In genomic region chr7:141222696-141223215, GRCm38 (mm10) we compare ENCODE assay signal across 11 mouse cellular contexts. TPM values are rescaled to one million over a fixed set of nuclear protein-coding genes. Genes with fewer than 3 reads are reported as not detected.
DNase-seq lines count a peak whose midpoint lies in the region; ATAC-seq and TF ChIP-seq lines count a peak whose summit lies in the region.
"Had no signal": no experiment of that assay in that cellular context is flagged by ENCODE, and none has a peak within 500 bp of the region (broad histone marks: within the 10 kb centered on the region; RNA-seq: fewer than 3 reads in every experiment).

No protein-coding gene starts in this region.

- DNase-seq in heart, postnatal 0 days (ENCODE audit: low spot score) = no peak
- no peak for DNase-seq in heart, postnatal 36 days
- no peak for DNase-seq in embryonic facial prominence, embryonic 11.5 days (ENCODE audit: low spot score)
- DNase-seq in right cerebral cortex, adult 2 months (ENCODE audit: low spot score in 2 of 2) = no peak
- DNase-seq in cerebellum, adult 11-12 months = no peak
- DNase-seq in gastrocnemius, adult 18-20 months (ENCODE audit: low spot score) = no peak
- DNase-seq: gastrocnemius, postnatal 10 days; lung, postnatal 4 days had no signal

- no peaks in the 10 kb centered on the region for H3K9me3 ChIP-seq in heart, postnatal 0 days (replicated peaks; ENCODE audit: control insufficient read depth, low read length)
- no peaks in the 10 kb centered on the region for H3K9me3 ChIP-seq in embryonic facial prominence, embryonic 11.5 days (replicated peaks; ENCODE audit: control insufficient read depth, low read length)
- no peaks in the 10 kb centered on the region for H3K9me3 ChIP-seq in hindbrain, embryonic 16.5 days (ENCODE audit: control insufficient read depth, low read length)
- H3K9me3 ChIP-seq in midbrain, embryonic 13.5 days = 0 out of 2 replicates have a peak, but pooled peaks cover 2% of the 10 kb centered on the region
- H3K9me3 ChIP-seq: G1E had no signal

- H3K4me3 ChIP-seq in heart, postnatal 0 days (ENCODE audit: low read depth, low read length) = no peak overlapping the region
- no peak overlapping the region for H3K4me3 ChIP-seq in embryonic facial prominence, embryonic 11.5 days (ENCODE audit: low read depth, low read length)
- no peak overlapping the region for H3K4me3 ChIP-seq in hindbrain, embryonic 16.5 days (ENCODE audit: low read length)
- H3K4me3 ChIP-seq in midbrain, embryonic 13.5 days (replicated peaks) = no peak overlapping the region

- H3K27ac ChIP-seq in heart, postnatal 0 days (ENCODE audit: low read depth) = peak overlapping the region; percentile 78
- 0 out of 2 replicates have a peak overlapping the region, but pooled peaks have one; percentile 59 for H3K27ac ChIP-seq in embryonic facial prominence, embryonic 11.5 days (replicated peaks; ENCODE audit: low read depth, low read length)
- no peak overlapping the region for H3K27ac ChIP-seq in hindbrain, embryonic 16.5 days (ENCODE audit: low read depth, low read length)
- peak overlapping the region; percentile 78; the same call in 1 of the 2 replicates for H3K27ac ChIP-seq in midbrain, embryonic 13.5 days

- TF ChIP-seq CTCF in heart, postnatal 0 days (IDR thresholded peaks at IDR 0.05; ENCODE audit: low read depth) = no peak

- H3K4me2 ChIP-seq in heart, postnatal 0 days (ENCODE audit: low read depth, low read length) = peak overlapping the region; percentile 98
- H3K4me2 ChIP-seq in embryonic facial prominence, embryonic 11.5 days (ENCODE audit: low read depth, low read length) = no peak overlapping the region
- H3K4me2 ChIP-seq in hindbrain, embryonic 16.5 days (ENCODE audit: low read length) = peak overlapping the region; percentile 82; the same call in 1 of the 2 replicates
- peak overlapping the region; percentile 71 for H3K4me2 ChIP-seq in midbrain, embryonic 13.5 days (replicated peaks)

- H3K27me3 ChIP-seq in heart, postnatal 0 days (ENCODE audit: control insufficient read depth, insufficient read depth, low read length) = no peaks in the 10 kb centered on the region
- no peaks in the 10 kb centered on the region for H3K27me3 ChIP-seq in embryonic facial prominence, embryonic 11.5 days (ENCODE audit: control insufficient read depth, insufficient read depth, low read length)
- H3K27me3 ChIP-seq in hindbrain, embryonic 16.5 days (replicated peaks; ENCODE audit: control insufficient read depth, insufficient read depth, low read length) = no peaks in the 10 kb centered on the region
- H3K27me3 ChIP-seq in midbrain, embryonic 13.5 days = no peaks in the 10 kb centered on the region

- intact Hi-C loops in heart, postnatal 36 days (cut with DNase I) = no loop called here

- no peak for TF ChIP-seq EP300 in heart, postnatal 0 days (IDR thresholded peaks at IDR 0.05; ENCODE audit: low read depth)

- 65% methylated on average over 4 of the region's 4 CpGs for WGBS in heart, postnatal 0 days
- WGBS in embryonic facial prominence, embryonic 11.5 days = 89% methylated on average over 4 of the region's 4 CpGs
- 88% methylated on average over 4 of the region's 4 CpGs for WGBS in hindbrain, embryonic 16.5 days
- 93% methylated on average over 4 of the region's 4 CpGs for WGBS in midbrain, embryonic 13.5 days

- H3K4me1 ChIP-seq in heart, postnatal 0 days (ENCODE audit: control insufficient read depth, insufficient read depth) = peaks cover 26% of the 10 kb centered on the region
- peaks cover 6% of the 10 kb centered on the region; the same call in 1 of the 2 replicates for H3K4me1 ChIP-seq in embryonic facial prominence, embryonic 11.5 days (ENCODE audit: control insufficient read depth, insufficient read depth, low read length)
- peaks cover 10% of the 10 kb centered on the region for H3K4me1 ChIP-seq in hindbrain, embryonic 16.5 days (ENCODE audit: control insufficient read depth, insufficient read depth, low read depth, low read length)
- peaks cover 25% of the 10 kb centered on the region for H3K4me1 ChIP-seq in midbrain, embryonic 13.5 days (replicated peaks)

- H3K36me3 ChIP-seq in heart, postnatal 0 days (replicated peaks; ENCODE audit: control insufficient read depth, insufficient read depth, low read length) = no peaks in the 10 kb centered on the region
- H3K36me3 ChIP-seq in embryonic facial prominence, embryonic 11.5 days (replicated peaks; ENCODE audit: control insufficient read depth, insufficient read depth, low read depth, low read length) = no peaks in the 10 kb centered on the region
- no peaks in the 10 kb centered on the region for H3K36me3 ChIP-seq in hindbrain, embryonic 16.5 days (ENCODE audit: control insufficient read depth, insufficient read depth, low read length)
- peaks cover 13% of the 10 kb centered on the region for H3K36me3 ChIP-seq in midbrain, embryonic 13.5 days

- H3K9ac ChIP-seq in heart, postnatal 0 days (replicated peaks; ENCODE audit: low read depth, low read length) = no peak overlapping the region
- no peak overlapping the region; the same call in 1 of the 2 replicates for H3K9ac ChIP-seq in embryonic facial prominence, embryonic 11.5 days (replicated peaks; ENCODE audit: low read length)
- H3K9ac ChIP-seq in hindbrain, embryonic 16.5 days (ENCODE audit: low read depth, low read length) = no peak overlapping the region; the same call in 1 of the 2 replicates
- peak overlapping the region; percentile 54; the same call in 1 of the 2 replicates for H3K9ac ChIP-seq in midbrain, embryonic 13.5 days (replicated peaks)

- no peak for ATAC-seq in heart, postnatal 0 days (ENCODE audit: insufficient read depth, low read depth)
- no peak for ATAC-seq in embryonic facial prominence, embryonic 11.5 days (replicated peaks; ENCODE audit: insufficient number of reproducible peaks, low FRiP score, low TSS enrichment, low read depth)
- no peak for ATAC-seq in hindbrain, embryonic 16.5 days
- no peak for ATAC-seq in midbrain, embryonic 13.5 days

RNA-seq across cellular contexts. Expression of gene Phrf1, which starts 5.8 kb away (rescaled TPM):
- total RNA-seq in heart, postnatal 0 days (2014; rRNA removed; ENCODE audit: low replicate concordance) = 28.9 and 31.9 TPM in 2 replicates
- 17.4 and 20.4 TPM in 2 replicates for polyA plus RNA-seq in heart, postnatal 0 days (2015; fragmentation: Nextera tagmentation; extraction: Ambion mirVana)
- 10 to 100 TPM; 31.9 to 36.5 TPM for total RNA-seq in heart, postnatal 36 days (2021)
- 63.4 and 76.7 TPM in 2 replicates for polyA plus RNA-seq in embryonic facial prominence, embryonic 11.5 days (2014; fragmentation: Nextera tagmentation; extraction: Ambion mirVana)
- 57.1 and 67.4 TPM in 2 replicates for polyA plus RNA-seq in hindbrain, embryonic 16.5 days (2015; fragmentation: Nextera tagmentation; extraction: Ambion mirVana)
- polyA plus RNA-seq in midbrain, embryonic 13.5 days (2015; fragmentation: Nextera tagmentation; extraction: Ambion mirVana) = 86.9 and 95.0 TPM in 2 replicates
- 10 to 100 TPM; 19.5 to 24.8 TPM for total RNA-seq in gastrocnemius, adult 18-20 months (2021)

RNA-seq across cellular contexts. Expression of gene Rassf7, which starts 7.1 kb away (rescaled TPM):
- total RNA-seq in heart, postnatal 0 days (2014; rRNA removed; ENCODE audit: low replicate concordance) = 6.7 and 43.2 TPM in 2 replicates
- polyA plus RNA-seq in heart, postnatal 0 days (2015; fragmentation: Nextera tagmentation; extraction: Ambion mirVana) = 5.8 and 7.1 TPM in 2 replicates
- total RNA-seq in heart, postnatal 36 days (2021) = 1 to 10 TPM in 1 of 2 experiments, under 1 TPM in 1; 0.79 to 1.7 TPM
- 33.0 and 34.5 TPM in 2 replicates for polyA plus RNA-seq in embryonic facial prominence, embryonic 11.5 days (2014; fragmentation: Nextera tagmentation; extraction: Ambion mirVana)
- polyA plus RNA-seq in hindbrain, embryonic 16.5 days (2015; fragmentation: Nextera tagmentation; extraction: Ambion mirVana) = 22.8 and 25.9 TPM in 2 replicates
- 30.9 and 34.2 TPM in 2 replicates for polyA plus RNA-seq in midbrain, embryonic 13.5 days (2015; fragmentation: Nextera tagmentation; extraction: Ambion mirVana)
- total RNA-seq in gastrocnemius, adult 18-20 months (2021) = under 1 TPM; 0.24 to 0.48 TPM

RNA-seq across cellular contexts. Expression of gene Lmntd2, which starts 8.9 kb away (rescaled TPM):
- total RNA-seq in heart, postnatal 0 days (2014; rRNA removed; ENCODE audit: low replicate concordance) = 0.12 TPM in 1 of 2 replicates, not detected in the other
- 0.07 and 0.15 TPM in 2 replicates for polyA plus RNA-seq in heart, postnatal 0 days (2015; fragmentation: Nextera tagmentation; extraction: Ambion mirVana)
- not detected for total RNA-seq in heart, postnatal 36 days (2021)
- 2.5 and 2.6 TPM in 2 replicates for polyA plus RNA-seq in embryonic facial prominence, embryonic 11.5 days (2014; fragmentation: Nextera tagmentation; extraction: Ambion mirVana)
- 0.35 and 0.89 TPM in 2 replicates for polyA plus RNA-seq in hindbrain, embryonic 16.5 days (2015; fragmentation: Nextera tagmentation; extraction: Ambion mirVana)
- polyA plus RNA-seq in midbrain, embryonic 13.5 days (2015; fragmentation: Nextera tagmentation; extraction: Ambion mirVana) = 1.8 and 2.1 TPM in 2 replicates
- not detected for total RNA-seq in gastrocnemius, adult 18-20 months (2021)
- total RNA-seq: gastrocnemius, postnatal 10 days had no signal

RNA-seq across cellular contexts. Expression of gene Lrrc56, which starts 28.8 kb away (rescaled TPM):
- total RNA-seq in heart, postnatal 0 days (2014; rRNA removed; ENCODE audit: low replicate concordance) = 1.1 and 5.6 TPM in 2 replicates
- 2.9 TPM in 2 replicates for polyA plus RNA-seq in heart, postnatal 0 days (2015; fragmentation: Nextera tagmentation; extraction: Ambion mirVana)
- total RNA-seq in heart, postnatal 36 days (2021) = 1 to 10 TPM; 2.8 to 4.0 TPM
- polyA plus RNA-seq in embryonic facial prominence, embryonic 11.5 days (2014; fragmentation: Nextera tagmentation; extraction: Ambion mirVana) = 8.2 and 8.7 TPM in 2 replicates
- 10.1 and 10.4 TPM in 2 replicates for polyA plus RNA-seq in hindbrain, embryonic 16.5 days (2015; fragmentation: Nextera tagmentation; extraction: Ambion mirVana)
- polyA plus RNA-seq in midbrain, embryonic 13.5 days (2015; fragmentation: Nextera tagmentation; extraction: Ambion mirVana) = 13.9 and 15.6 TPM in 2 replicates
- 1 to 10 TPM; 1.6 to 1.7 TPM for total RNA-seq in gastrocnemius, adult 18-20 months (2021)

RNA-seq across cellular contexts. Expression of gene Hras, which starts 29.0 kb away (rescaled TPM):
- 72.2 and 74.9 TPM in 2 replicates for total RNA-seq in heart, postnatal 0 days (2014; rRNA removed; ENCODE audit: low replicate concordance)
- polyA plus RNA-seq in heart, postnatal 0 days (2015; fragmentation: Nextera tagmentation; extraction: Ambion mirVana) = 73.5 and 78.9 TPM in 2 replicates
- total RNA-seq in heart, postnatal 36 days (2021) = 100 to 1,000 TPM in 1 of 2 experiments, 10 to 100 TPM in 1; 97.9 to 104 TPM
- 91.4 and 91.7 TPM in 2 replicates for polyA plus RNA-seq in embryonic facial prominence, embryonic 11.5 days (2014; fragmentation: Nextera tagmentation; extraction: Ambion mirVana)
- 93.2 and 132 TPM in 2 replicates for polyA plus RNA-seq in hindbrain, embryonic 16.5 days (2015; fragmentation: Nextera tagmentation; extraction: Ambion mirVana)
- polyA plus RNA-seq in midbrain, embryonic 13.5 days (2015; fragmentation: Nextera tagmentation; extraction: Ambion mirVana) = 86.4 and 114 TPM in 2 replicates
- 100 to 1,000 TPM; 109 to 117 TPM for total RNA-seq in gastrocnemius, adult 18-20 months (2021)
